Mouse (Mus musculus): ENCODE measurements at regions not wholly inside any gene's neighbourhood (a gene's known extent, or its start where the extent isn't known, plus 50 kb on each side); places are given as distances from the start of the nearest gene placed in this dataset.
"Not testable (repeated sequence)": the region's sequence is repeated elsewhere in the genome, so short reads cannot be mapped to it uniquely, and the experiment has no call there.

GRCm38 (mm10) chr10:103507051-103507450, 139.5 kb downstream of the Slc6a15 start:
- not testable (repeated sequence) for DNase-seq

GRCm38 (mm10) chr10:103544502-103544901, 176.9 kb downstream of the Slc6a15 start:
- DNase-seq: no peak

GRCm38 (mm10) chr10:103549510-103549909, 181.9 kb downstream of the Slc6a15 start:
- DNase-seq: no peak

- no peak for DNase-seq
Observed at GRCm38 (mm10) chr10:103585097-103585496, 217.5 kb downstream of the Slc6a15 start.

- no peak for DNase-seq
Observed at GRCm38 (mm10) chr10:103585504-103585903, 217.9 kb downstream of the Slc6a15 start.

- no peak for DNase-seq
Observed at GRCm38 (mm10) chr10:103591985-103592384, 224.4 kb downstream of the Slc6a15 start.

- no peak for DNase-seq
Observed at GRCm38 (mm10) chr10:103641162-103641561, 273.6 kb downstream of the Slc6a15 start.

- no peak for DNase-seq
Observed at GRCm38 (mm10) chr10:103649848-103650247, 282.3 kb downstream of the Slc6a15 start.

GRCm38 (mm10) chr10:103673081-103673480, 305.5 kb downstream of the Slc6a15 start:
- no peak for DNase-seq

- no peak for DNase-seq
Observed at GRCm38 (mm10) chr10:103673765-103674164, 306.2 kb downstream of the Slc6a15 start.

- peak; percentile 9 for DNase-seq
Observed at GRCm38 (mm10) chr10:103692682-103693081, 325.1 kb downstream of the Slc6a15 start.

- no peak for DNase-seq
Observed at GRCm38 (mm10) chr10:103715080-103715725, 347.6 kb downstream of the Slc6a15 start.

GRCm38 (mm10) chr10:103718998-103719662, 351.5 kb downstream of the Slc6a15 start:
- DNase-seq: no peak

- no peak for DNase-seq
Observed at GRCm38 (mm10) chr10:103726680-103727079, 359.1 kb downstream of the Slc6a15 start.

GRCm38 (mm10) chr10:103731522-103731921, 363.9 kb downstream of the Slc6a15 start:
- DNase-seq: no peak

- no peak for DNase-seq
Observed at GRCm38 (mm10) chr10:103731981-103732380, 364.4 kb downstream of the Slc6a15 start.

GRCm38 (mm10) chr10:103780127-103780526, 362.7 kb upstream of the Gm21293 start:
- DNase-seq: no peak

GRCm38 (mm10) chr10:103784920-103785319, 357.9 kb upstream of the Gm21293 start:
- DNase-seq: no peak

- no peak for DNase-seq
Observed at GRCm38 (mm10) chr10:103829079-103829478, 313.7 kb upstream of the Gm21293 start.

GRCm38 (mm10) chr10:103832063-103832462, 310.7 kb upstream of the Gm21293 start:
- DNase-seq: no peak

- DNase-seq: peak; percentile 2
Observed at GRCm38 (mm10) chr10:103855211-103855610, 287.6 kb upstream of the Gm21293 start.

- no peak for DNase-seq
Observed at GRCm38 (mm10) chr10:103860890-103861289, 281.9 kb upstream of the Gm21293 start.

GRCm38 (mm10) chr10:103862120-103862519, 280.7 kb upstream of the Gm21293 start:
- DNase-seq: no peak

GRCm38 (mm10) chr10:103863909-103864308, 278.9 kb upstream of the Gm21293 start:
- DNase-seq: no peak
